Mouse (Mus musculus): ENCODE results near the gene Gm13276. TPM values are rescaled to one million over a fixed set of nuclear protein-coding genes. Genes with fewer than 3 reads are reported as not detected.
"Not testable (repeated sequence)": the region's sequence is repeated elsewhere in the genome, so short reads cannot be mapped to it uniquely, and the experiment has no call there.

Gm13276 gene
- total and polyA plus RNA-seq, 2 experiments, result not detected

GRCm38 (mm10) chr4:88782335-88782734, 3.2 kb upstream of the Gm13276 start:
- not testable (repeated sequence) for H3K36me3 ChIP-seq (ENCODE audit: control insufficient read depth, insufficient read depth, low read length); H3K79me2 ChIP-seq (ENCODE audit: control insufficient read depth, insufficient read depth, low read length); DNase-seq (ENCODE audit: extremely low read depth, low read depth, low spot score); H3K4me1 ChIP-seq (ENCODE audit: control insufficient read depth, insufficient read depth, low read length); H3K27me3 ChIP-seq (ENCODE audit: control insufficient read depth, insufficient read depth, low read length); H3K4me3 ChIP-seq (ENCODE audit: insufficient read depth, low read depth, low read length); H3K9ac ChIP-seq (ENCODE audit: low read depth, low read length)
- 0 out of 2 replicates have a peak overlapping the region, but pooled peaks have one; percentile 12 for H3K27ac ChIP-seq (replicated peaks; ENCODE audit: insufficient read depth, low read depth, low read length)
- WGBS, result under 1% methylated on average over 19 of the region's 31 CpGs

GRCm38 (mm10) chr4:88788402-88788801, 2.9 kb downstream of the Gm13276 start, which contains the start of gene Gm13277:
Gene Gm13277, plus strand, starts transcription at chr4:88788632.
- H3K27me3 ChIP-seq (ENCODE audit: control insufficient read depth, insufficient read depth, low read length); H3K79me2 ChIP-seq (ENCODE audit: control insufficient read depth, insufficient read depth, low read length); H3K36me3 ChIP-seq (ENCODE audit: control insufficient read depth, insufficient read depth, low read length); H3K4me1 ChIP-seq (ENCODE audit: control insufficient read depth, insufficient read depth, low read length); DNase-seq (ENCODE audit: extremely low read depth, low read depth, low spot score); H3K4me3 ChIP-seq (ENCODE audit: insufficient read depth, low read depth, low read length); H3K27ac ChIP-seq (replicated peaks; ENCODE audit: insufficient read depth, low read depth, low read length); H3K9ac ChIP-seq (ENCODE audit: low read depth, low read length): not testable (repeated sequence)
- WGBS, result 0% methylated on average over 4 of the region's 28 CpGs
- TF ChIP-seq CTCF (IDR thresholded peaks at IDR 0.05; ENCODE audit: low read depth, low read length), result peak; percentile 53

GRCm38 (mm10) chr4:88791250-88791649, 5.7 kb downstream of the Gm13276 start, which contains the start of gene Gm13278:
Gene Gm13278, plus strand, starts transcription at chr4:88791550.
- H3K4me1 ChIP-seq (ENCODE audit: control insufficient read depth, insufficient read depth, low read length); H3K79me2 ChIP-seq (ENCODE audit: control insufficient read depth, insufficient read depth, low read length); DNase-seq (ENCODE audit: extremely low read depth, low read depth, low spot score); H3K27ac ChIP-seq (replicated peaks; ENCODE audit: insufficient read depth, low read depth, low read length); H3K4me3 ChIP-seq (ENCODE audit: insufficient read depth, low read depth, low read length); H3K9ac ChIP-seq (ENCODE audit: low read depth, low read length); H3K36me3 ChIP-seq (ENCODE audit: control insufficient read depth, insufficient read depth, low read length); H3K27me3 ChIP-seq (ENCODE audit: control insufficient read depth, insufficient read depth, low read length): not testable (repeated sequence)
- WGBS, result no CpG with 5 or more reads among the region's 28 CpGs

- not testable (repeated sequence) for H3K4me3 ChIP-seq (ENCODE audit: insufficient read depth, low read depth, low read length); H3K9ac ChIP-seq (ENCODE audit: low read depth, low read length); H3K4me1 ChIP-seq (ENCODE audit: control insufficient read depth, insufficient read depth, low read length); H3K79me2 ChIP-seq (ENCODE audit: control insufficient read depth, insufficient read depth, low read length); H3K27me3 ChIP-seq (ENCODE audit: control insufficient read depth, insufficient read depth, low read length); DNase-seq (ENCODE audit: extremely low read depth, low read depth, low spot score); H3K36me3 ChIP-seq (ENCODE audit: control insufficient read depth, insufficient read depth, low read length); H3K27ac ChIP-seq (replicated peaks; ENCODE audit: insufficient read depth, low read depth, low read length)
- under 1% methylated on average over 19 of the region's 52 CpGs for WGBS
These were observed 8.6 kb downstream of the Gm13276 start, which contains the start of gene Gm13275 for GRCm38 (mm10) chr4:88793936-88794675. Gene Gm13275, plus strand, starts transcription at chr4:88794487.

- not testable (repeated sequence) for H3K79me2 ChIP-seq (ENCODE audit: control insufficient read depth, insufficient read depth, low read length); H3K4me1 ChIP-seq (ENCODE audit: control insufficient read depth, insufficient read depth, low read length); H3K9ac ChIP-seq (ENCODE audit: low read depth, low read length); DNase-seq (ENCODE audit: extremely low read depth, low read depth, low spot score); H3K4me3 ChIP-seq (ENCODE audit: insufficient read depth, low read depth, low read length); H3K27ac ChIP-seq (replicated peaks; ENCODE audit: insufficient read depth, low read depth, low read length); H3K36me3 ChIP-seq (ENCODE audit: control insufficient read depth, insufficient read depth, low read length); H3K27me3 ChIP-seq (ENCODE audit: control insufficient read depth, insufficient read depth, low read length)
- WGBS, result no CpG with 5 or more reads among the region's 28 CpGs
These were observed 11.6 kb downstream of the Gm13276 start, which contains the start of gene Gm13279 for GRCm38 (mm10) chr4:88797097-88797496. Gene Gm13279, plus strand, starts transcription at chr4:88797397.

GRCm38 (mm10) chr4:88799365-88799764, 13.9 kb downstream of the Gm13276 start, which contains the start of gene Gm13285:
Gene Gm13285, plus strand, starts transcription at chr4:88799665.
- H3K9ac ChIP-seq (ENCODE audit: low read depth, low read length); DNase-seq (ENCODE audit: extremely low read depth, low read depth, low spot score); H3K27ac ChIP-seq (replicated peaks; ENCODE audit: insufficient read depth, low read depth, low read length); H3K79me2 ChIP-seq (ENCODE audit: control insufficient read depth, insufficient read depth, low read length); H3K27me3 ChIP-seq (ENCODE audit: control insufficient read depth, insufficient read depth, low read length); H3K4me1 ChIP-seq (ENCODE audit: control insufficient read depth, insufficient read depth, low read length); H3K36me3 ChIP-seq (ENCODE audit: control insufficient read depth, insufficient read depth, low read length); H3K4me3 ChIP-seq (ENCODE audit: insufficient read depth, low read depth, low read length): not testable (repeated sequence)
- WGBS, result 12% methylated on average over 6 of the region's 7 CpGs

- no CpG with 5 or more reads among the region's 29 CpGs for WGBS
- H3K27ac ChIP-seq (replicated peaks; ENCODE audit: insufficient read depth, low read depth, low read length); DNase-seq (ENCODE audit: extremely low read depth, low read depth, low spot score); H3K9ac ChIP-seq (ENCODE audit: low read depth, low read length); H3K4me1 ChIP-seq (ENCODE audit: control insufficient read depth, insufficient read depth, low read length); H3K79me2 ChIP-seq (ENCODE audit: control insufficient read depth, insufficient read depth, low read length); H3K36me3 ChIP-seq (ENCODE audit: control insufficient read depth, insufficient read depth, low read length); H3K4me3 ChIP-seq (ENCODE audit: insufficient read depth, low read depth, low read length); H3K27me3 ChIP-seq (ENCODE audit: control insufficient read depth, insufficient read depth, low read length): not testable (repeated sequence)
These were observed 17.4 kb downstream of the Gm13276 start, which contains the start of gene Gm13287 for GRCm38 (mm10) chr4:88802954-88803353. Gene Gm13287, plus strand, starts transcription at chr4:88803254.

- peak within 1 kb of the TSS; percentile 6; the same call in 1 of the 2 replicates for H3K4me3 ChIP-seq (ENCODE audit: insufficient read depth, low read depth, low read length)
- WGBS, result no CpG with 5 or more reads among the region's 8 CpGs
- not testable (repeated sequence) for H3K36me3 ChIP-seq (ENCODE audit: control insufficient read depth, insufficient read depth, low read length); H3K9ac ChIP-seq (ENCODE audit: low read depth, low read length); H3K27ac ChIP-seq (replicated peaks; ENCODE audit: insufficient read depth, low read depth, low read length); H3K4me1 ChIP-seq (ENCODE audit: control insufficient read depth, insufficient read depth, low read length); H3K79me2 ChIP-seq (ENCODE audit: control insufficient read depth, insufficient read depth, low read length); DNase-seq (ENCODE audit: extremely low read depth, low read depth, low spot score); H3K27me3 ChIP-seq (ENCODE audit: control insufficient read depth, insufficient read depth, low read length)
These were observed 19.7 kb downstream of the Gm13276 start, which contains the start of gene Gm13288 for GRCm38 (mm10) chr4:88805231-88805630. Gene Gm13288, plus strand, starts transcription at chr4:88805531.

GRCm38 (mm10) chr4:88805761-88806160, 20.3 kb downstream of the Gm13276 start:
- not testable (repeated sequence) for H3K27me3 ChIP-seq (ENCODE audit: control insufficient read depth, insufficient read depth, low read length); H3K79me2 ChIP-seq (ENCODE audit: control insufficient read depth, insufficient read depth, low read length); H3K4me1 ChIP-seq (ENCODE audit: control insufficient read depth, insufficient read depth, low read length); H3K36me3 ChIP-seq (ENCODE audit: control insufficient read depth, insufficient read depth, low read length); H3K9ac ChIP-seq (ENCODE audit: low read depth, low read length); H3K27ac ChIP-seq (replicated peaks; ENCODE audit: insufficient read depth, low read depth, low read length); DNase-seq (ENCODE audit: extremely low read depth, low read depth, low spot score)
- peak overlapping the region; percentile 6; the same call in 1 of the 2 replicates for H3K4me3 ChIP-seq (ENCODE audit: insufficient read depth, low read depth, low read length)
- WGBS, result 0% methylated on average over 3 of the region's 34 CpGs
